Mouse (Mus musculus) myocyte (in vitro differentiated cells): ENCODE measurements around the gene Sf3b3.

Source experiments
- POLR2A ChIP-seq: IDR thresholded peaks from one replicate; pipeline ENCODE4 v1.6.1; 2011; ENCODE audit warnings: low read depth, mild to moderate bottlenecking, control low read depth, moderate library complexity; ENCODE audit not compliant: insufficient read length
- USF1 ChIP-seq: IDR thresholded peaks from one replicate; pipeline ENCODE4 v1.6.1; 2011; ENCODE audit warnings: low read depth, mild to moderate bottlenecking, control low read depth, moderate library complexity

GRCm38 (mm10) chr8:110805669-110806068, 40.9 kb downstream of the Sf3b3 start, which contains the start of gene Il34:
- no peak for TF ChIP-seq USF1
- no peak for TF ChIP-seq POLR2A
